Mouse (Mus musculus) embryonic facial prominence, embryonic 12.5 days (tissue): ENCODE data around the gene Stox1. TPM values are rescaled to one million over a fixed set of nuclear protein-coding genes. Genes with fewer than 3 reads are reported as not detected.

Experiments used
- ATAC-seq: fragments of 200-750 bp; cut with Nextera tagmentation; 2 replicates; pipeline ENCODE4 v1.8.0; 2017; ENCODE audit not compliant: insufficient number of reproducible peaks, insufficient read depth, low FRiP score, low TSS enrichment
- H3K27ac ChIP-seq: fragments of 300-500 bp; sonication (generic); 2 replicates; pipeline ENCODE4 v1.5.1; 2016; ENCODE audit warnings: mild to moderate bottlenecking
- H3K27me3 ChIP-seq: fragments of 300-500 bp; sonication (generic); 2 replicates; pipeline ENCODE4 v1.6.1; 2016; ENCODE audit warnings: mild to moderate bottlenecking, moderate library complexity
- H3K36me3 ChIP-seq: fragments of 300-500 bp; sonication (generic); 2 replicates; pipeline ENCODE4 v1.6.1; 2016; ENCODE audit warnings: mild to moderate bottlenecking
- H3K4me1 ChIP-seq: fragments of 300-500 bp; sonication (generic); 2 replicates; pipeline ENCODE4 v1.6.1; 2016
- H3K4me2 ChIP-seq: fragments of 300-500 bp; sonication (generic); replicated peaks from 2 replicates; pipeline ENCODE4 v1.6.1; 2016; ENCODE audit warnings: mild to moderate bottlenecking, moderate library complexity
- H3K4me3 ChIP-seq: fragments of 300-500 bp; sonication (generic); 2 replicates; pipeline ENCODE4 v1.5.1; 2016; ENCODE audit warnings: mild to moderate bottlenecking
- H3K9ac ChIP-seq: fragments of 300-500 bp; sonication (generic); 2 replicates; pipeline ENCODE4 v1.6.1; 2016; ENCODE audit warnings: mild to moderate bottlenecking, moderate library complexity
- H3K9me3 ChIP-seq: fragments of 300-500 bp; sonication (generic); 2 replicates; pipeline ENCODE4 v1.6.1; 2016; ENCODE audit warnings: mild to moderate bottlenecking, moderate library complexity
- WGBS: fragments of 180-500 bp; shearing (Covaris S2); methylation state at CpG from one replicate; pipeline ENCODE4 v1.1.7; 2016; 5-methylcytosine and 5-hydroxymethylcytosine counted together
- microRNA-seq: library from miRNA; unstranded; fragments of <30 nt; microRNA quantifications from one replicate; pipeline ENCODE4, GENCODE M21; 2017
- polyA plus RNA-seq: library from polyadenylated mRNA; unstranded; fragments of >200 nt; fragmentation: Nextera tagmentation; extraction: Ambion mirVana; gene quantifications from 2 replicates; pipeline ENCODE4 v1.2.1, GENCODE M21; 2016

The Stox1 gene
- polyA plus RNA-seq, 1 experiment from 2014 or later: 2.4 TPM

GRCm38 (mm10) chr10:62664171-62664570 is 61.8 kb downstream of the Stox1 start:
- H3K9ac ChIP-seq: no peak overlapping the region
- H3K4me1 ChIP-seq: no peaks in the 10 kb centered on the region
- WGBS: 84% methylated on average over 10 of the region's 10 CpGs
- no peaks in the 10 kb centered on the region for H3K27me3 ChIP-seq
- no peaks in the 10 kb centered on the region for H3K9me3 ChIP-seq
- H3K36me3 ChIP-seq: no peaks in the 10 kb centered on the region
- ATAC-seq: no peak
- H3K4me3 ChIP-seq: no peak overlapping the region
- H3K4me2 ChIP-seq: no peak overlapping the region
- H3K27ac ChIP-seq: no peak overlapping the region

GRCm38 (mm10) chr10:62656711-62657110 is 69.2 kb downstream of the Stox1 start:
- no peak for ATAC-seq
- Histone ChIP-seq H3K4me2 (no peak overlapping the region), H3K4me3 (no peak overlapping the region), H3K9me3 (no peaks in the 10 kb centered on the region), H3K27ac (no peak overlapping the region), H3K27me3 (no peaks in the 10 kb centered on the region), H3K4me1 (no peaks in the 10 kb centered on the region), H3K9ac (no peak overlapping the region), H3K36me3 (no peaks in the 10 kb centered on the region)
- 82% methylated on average over 7 of the region's 7 CpGs for WGBS

- peak overlapping the region; percentile 44 for H3K9ac ChIP-seq
- 17% methylated on average over 3 of the region's 3 CpGs for WGBS
Observed at GRCm38 (mm10) chr10:62651961-62652360, 74.0 kb downstream of the Stox1 start.

GRCm38 (mm10) chr10:62650881-62651810 is 74.8 kb downstream of the Stox1 start, which contains the start of gene Ddx50:
Ddx50 (minus strand) TSS chr10:62651218.
- WGBS: under 1% methylated on average over 86 of the region's 89 CpGs
- Histone ChIP-seq H3K9me3 (no peaks in the 10 kb centered on the region), H3K27ac (peak within 1 kb of the TSS; percentile 95), H3K36me3 (peaks cover 9% of the 10 kb centered on the region), H3K4me2 (peak within 1 kb of the TSS; percentile 78), H3K27me3 (no peaks in the 10 kb centered on the region), H3K4me1 (peaks cover 10% of the 10 kb centered on the region), H3K4me3 (peak within 1 kb of the TSS; percentile 95), H3K9ac (peak within 1 kb of the TSS; percentile 88)
- ATAC-seq: peak; percentile 100

More at GRCm38 (mm10) chr10:62651961-62652360, 74.0 kb downstream of the Stox1 start:
- ATAC-seq: no peak
- H3K36me3 ChIP-seq: 0 out of 2 replicates have a peak, but pooled peaks cover 2% of the 10 kb centered on the region
- peak overlapping the region; percentile 95 for H3K4me3 ChIP-seq
- H3K4me1 ChIP-seq: peaks cover 10% of the 10 kb centered on the region
- H3K9me3 ChIP-seq: no peaks in the 10 kb centered on the region
- H3K4me2 ChIP-seq: peak overlapping the region; percentile 78
- peak overlapping the region; percentile 95 for H3K27ac ChIP-seq
- no peaks in the 10 kb centered on the region for H3K27me3 ChIP-seq

- Histone ChIP-seq H3K4me2 (peak overlapping the region; percentile 78), H3K9ac (peak overlapping the region; percentile 88), H3K27me3 (no peaks in the 10 kb centered on the region), H3K9me3 (no peaks in the 10 kb centered on the region), H3K36me3 (peaks cover 11% of the 10 kb centered on the region), H3K4me3 (peak overlapping the region; percentile 95), H3K4me1 (peaks cover 10% of the 10 kb centered on the region), H3K27ac (peak overlapping the region; percentile 95)
- WGBS: under 1% methylated on average over 17 of the region's 17 CpGs
- ATAC-seq: no peak
Observed at GRCm38 (mm10) chr10:62650358-62650782, 75.6 kb downstream of the Stox1 start.

Small RNA genes lying within 50 kb of the gene (microRNA-seq; reads per million reads assigned to microRNA genes)
- not detected for gene Mir7215

Other genes starting within 250 kb of the Stox1 start
- 75.8 and 78.1 TPM in 2 replicates for gene Vps26a, start 239.3 kb downstream of the Stox1 start, polyA plus RNA-seq
- 4.3 and 6.0 TPM in 2 replicates for gene Srgn, start 198.7 kb downstream of the Stox1 start, polyA plus RNA-seq
- 52.8 and 53.9 TPM in 2 replicates for gene Kif1bp, start 147.7 kb downstream of the Stox1 start, polyA plus RNA-seq
- gene Ddx21, start 123.8 kb downstream of the Stox1 start, polyA plus RNA-seq: 27.4 and 28.8 TPM in 2 replicates
- gene Ddx50, start 74.9 kb downstream of the Stox1 start, polyA plus RNA-seq: 171 and 176 TPM in 2 replicates
- 142 and 146 TPM in 2 replicates for gene Ccar1, start 66.2 kb upstream of the Stox1 start, polyA plus RNA-seq
- gene Tet1, start 182.9 kb upstream of the Stox1 start, polyA plus RNA-seq: 30.8 and 31.7 TPM in 2 replicates
- gene Slc25a16, start 194.5 kb upstream of the Stox1 start, polyA plus RNA-seq: 10.1 and 10.8 TPM in 2 replicates
- 22.2 and 22.3 TPM in 2 replicates for gene Dna2, start 220.9 kb upstream of the Stox1 start, polyA plus RNA-seq